Comparison of ENCODE assay signal across 8 mouse cellular contexts in the genomic region with DNA sequence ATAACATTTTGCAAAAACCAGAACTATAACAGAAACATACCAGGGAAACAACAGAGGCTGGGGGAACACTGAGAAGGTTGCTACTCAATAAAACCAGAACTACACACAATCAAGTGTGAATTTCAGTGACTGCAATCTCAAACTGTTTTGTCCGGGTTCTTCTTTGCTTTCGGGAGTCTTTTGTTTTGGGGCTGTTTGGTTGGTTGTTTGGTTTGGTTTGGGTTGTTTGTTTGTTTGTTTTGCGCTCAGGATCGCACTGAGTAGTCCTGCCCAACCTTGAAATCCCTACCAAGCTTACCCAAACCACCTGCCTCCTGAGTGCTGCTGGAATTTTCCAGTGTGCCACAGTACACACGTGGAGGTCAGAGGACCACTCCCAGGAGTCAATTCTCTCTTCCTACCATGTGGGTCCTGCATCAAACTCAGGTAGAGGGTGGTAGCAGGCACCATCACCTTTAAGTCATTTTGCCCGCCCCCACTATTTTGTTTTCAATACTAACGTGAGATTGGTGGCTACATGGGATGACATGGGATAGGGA. TPM values are rescaled to one million over a fixed set of nuclear protein-coding genes. Genes with fewer than 3 reads are reported as not detected.
DNase-seq lines count a peak whose midpoint lies in the region; ATAC-seq lines count a peak whose summit lies in the region.

No protein-coding gene starts in this region.

- peak overlapping the region; percentile 58 for H3K9ac ChIP-seq in lung, embryonic 16.5 days (ENCODE audit: low read length)
- 0 out of 2 replicates have a peak overlapping the region, but pooled peaks have one; percentile 4 for H3K9ac ChIP-seq in forebrain, embryonic 12.5 days
- peak overlapping the region; percentile 28; the same call in 1 of the 2 replicates for H3K9ac ChIP-seq in neural tube, embryonic 15.5 days (replicated peaks)

- H3K27me3 ChIP-seq in lung, embryonic 16.5 days (ENCODE audit: control insufficient read depth, insufficient read depth, low read depth, low read length), result no peaks in the 10 kb centered on the region
- H3K27me3 ChIP-seq in forebrain, embryonic 12.5 days, result no peaks in the 10 kb centered on the region
- H3K27me3 ChIP-seq in limb, embryonic 10.5 days (ENCODE audit: low read depth, poor library complexity, severe bottlenecking), result no peaks in the 10 kb centered on the region
- no peaks in the 10 kb centered on the region for H3K27me3 ChIP-seq in neural tube, embryonic 15.5 days (replicated peaks)

- H3K4me1 ChIP-seq in lung, embryonic 16.5 days (replicated peaks; ENCODE audit: control insufficient read depth, insufficient read depth, low read length), result peaks cover 5% of the 10 kb centered on the region
- peaks cover 9% of the 10 kb centered on the region; the same call in 1 of the 2 replicates for H3K4me1 ChIP-seq in forebrain, embryonic 12.5 days
- peaks cover 10% of the 10 kb centered on the region; the same call in 1 of the 2 replicates for H3K4me1 ChIP-seq in limb, embryonic 10.5 days
- H3K4me1 ChIP-seq in neural tube, embryonic 15.5 days, result peaks cover 22% of the 10 kb centered on the region

- no peaks in the 10 kb centered on the region for H3K9me3 ChIP-seq in lung, embryonic 16.5 days (ENCODE audit: control insufficient read depth, low read length)
- no peaks in the 10 kb centered on the region for H3K9me3 ChIP-seq in forebrain, embryonic 12.5 days
- no peaks in the 10 kb centered on the region for H3K9me3 ChIP-seq in limb, embryonic 10.5 days (replicated peaks)
- no peaks in the 10 kb centered on the region for H3K9me3 ChIP-seq in neural tube, embryonic 15.5 days (replicated peaks)

- H3K36me3 ChIP-seq in lung, embryonic 16.5 days (ENCODE audit: control insufficient read depth, insufficient read depth, low read length), result peaks cover 13% of the 10 kb centered on the region
- H3K36me3 ChIP-seq in forebrain, embryonic 12.5 days (replicated peaks), result peaks cover 25% of the 10 kb centered on the region
- H3K36me3 ChIP-seq in limb, embryonic 10.5 days, result peaks cover 42% of the 10 kb centered on the region
- peaks cover 22% of the 10 kb centered on the region for H3K36me3 ChIP-seq in neural tube, embryonic 15.5 days

- peak overlapping the region; percentile 39; the same call in 1 of the 2 replicates for H3K4me2 ChIP-seq in lung, embryonic 16.5 days (ENCODE audit: low read depth, low read length)
- peak overlapping the region; percentile 58 for H3K4me2 ChIP-seq in forebrain, embryonic 12.5 days
- H3K4me2 ChIP-seq in neural tube, embryonic 15.5 days, result peak overlapping the region; percentile 55

- ATAC-seq in lung, embryonic 16.5 days (ENCODE audit: low read depth), result 0 out of 2 replicates have a peak, but pooled peaks have one; percentile 5
- 0 out of 2 replicates have a peak, but pooled peaks have one; percentile 13 for ATAC-seq in forebrain, embryonic 12.5 days (ENCODE audit: low FRiP score)
- peak; percentile 24; the same call in 1 of the 2 replicates for ATAC-seq in neural tube, embryonic 15.5 days (ENCODE audit: low FRiP score)
- ATAC-seq in activated CD4-positive, CD25-positive, alpha-beta regulatory T cell, adult 4 months, result no peak

- no peak overlapping the region for H3K27ac ChIP-seq in lung, embryonic 16.5 days (ENCODE audit: low read length)
- H3K27ac ChIP-seq in forebrain, embryonic 12.5 days, result no peak overlapping the region
- peak overlapping the region; percentile 68 for H3K27ac ChIP-seq in limb, embryonic 10.5 days
- H3K27ac ChIP-seq in neural tube, embryonic 15.5 days (replicated peaks), result peak overlapping the region; percentile 60

- 29% methylated on average over 7 of the region's 7 CpGs for WGBS in lung, embryonic 16.5 days
- WGBS in forebrain, embryonic 12.5 days, result 53% methylated on average over 7 of the region's 7 CpGs
- WGBS in limb, embryonic 10.5 days, result 51% methylated on average over 7 of the region's 7 CpGs
- WGBS in neural tube, embryonic 15.5 days, result 49% methylated on average over 7 of the region's 7 CpGs

- H3K4me3 ChIP-seq in lung, embryonic 16.5 days (ENCODE audit: low read length), result peak overlapping the region; percentile 51
- H3K4me3 ChIP-seq in forebrain, embryonic 12.5 days (replicated peaks), result peak overlapping the region; percentile 46
- peak overlapping the region; percentile 51; the same call in 1 of the 2 replicates for H3K4me3 ChIP-seq in limb, embryonic 10.5 days
- H3K4me3 ChIP-seq in neural tube, embryonic 15.5 days (replicated peaks), result peak overlapping the region; percentile 51

- no peak for DNase-seq in lung, adult 18-20 months
- DNase-seq in limb, embryonic 10.5 days (ENCODE audit: low spot score), result no peak
- no peak for DNase-seq in adrenal gland, adult (ENCODE audit: inconsistent age in 2 of 2, low spot score in 1 of 2)
- DNase-seq in urinary bladder, postnatal 14 days (ENCODE audit: low spot score), result no peak

RNA-seq across cellular contexts. Expression of a gene that starts 0.7 kb away (rescaled TPM):
- polyA plus RNA-seq in lung, embryonic 16.5 days (2015; fragmentation: Nextera tagmentation; extraction: Ambion mirVana), result 20.5 and 23.2 TPM in 2 replicates
- polyA plus RNA-seq in forebrain, embryonic 12.5 days (2016; fragmentation: Nextera tagmentation; extraction: Ambion mirVana), result 27.6 and 30.7 TPM in 2 replicates
- polyA plus RNA-seq in limb, embryonic 10.5 days (2016; fragmentation: Nextera tagmentation; extraction: Ambion mirVana), result 29.4 and 34.3 TPM in 2 replicates
- 22.4 and 26.3 TPM in 2 replicates for polyA plus RNA-seq in neural tube, embryonic 15.5 days (2015; fragmentation: Nextera tagmentation; extraction: Ambion mirVana)
- 1 to 10 TPM in 1 of 2 experiments, under 1 TPM in 1; 0.20 to 1.9 TPM for polyA plus RNA-seq in activated CD4-positive, CD25-positive, alpha-beta regulatory T cell, adult 4 months (2017; shearing (Covaris generic))

RNA-seq across cellular contexts. Expression of a gene that starts 17.3 kb away (rescaled TPM):
- 13.2 and 15.5 TPM in 2 replicates for polyA plus RNA-seq in lung, embryonic 16.5 days (2015; fragmentation: Nextera tagmentation; extraction: Ambion mirVana)
- polyA plus RNA-seq in forebrain, embryonic 12.5 days (2016; fragmentation: Nextera tagmentation; extraction: Ambion mirVana), result 20.9 and 22.6 TPM in 2 replicates
- 41.4 and 48.5 TPM in 2 replicates for polyA plus RNA-seq in limb, embryonic 10.5 days (2016; fragmentation: Nextera tagmentation; extraction: Ambion mirVana)
- 8.6 and 12.3 TPM in 2 replicates for polyA plus RNA-seq in neural tube, embryonic 15.5 days (2015; fragmentation: Nextera tagmentation; extraction: Ambion mirVana)
- polyA plus RNA-seq in activated CD4-positive, CD25-positive, alpha-beta regulatory T cell, adult 4 months (2017; shearing (Covaris generic)), result 1 to 10 TPM; 4.1 to 6.2 TPM

RNA-seq across cellular contexts. Expression of a gene that starts 52.2 kb away (rescaled TPM):
- polyA plus RNA-seq in lung, embryonic 16.5 days (2015; fragmentation: Nextera tagmentation; extraction: Ambion mirVana), result 21.3 and 23.7 TPM in 2 replicates
- 22.0 and 26.6 TPM in 2 replicates for polyA plus RNA-seq in forebrain, embryonic 12.5 days (2016; fragmentation: Nextera tagmentation; extraction: Ambion mirVana)
- 27.0 and 30.7 TPM in 2 replicates for polyA plus RNA-seq in limb, embryonic 10.5 days (2016; fragmentation: Nextera tagmentation; extraction: Ambion mirVana)
- polyA plus RNA-seq in neural tube, embryonic 15.5 days (2015; fragmentation: Nextera tagmentation; extraction: Ambion mirVana), result 17.2 and 18.7 TPM in 2 replicates
- under 1 TPM in 1 of 2 experiments, not detected in 1; 0.71 TPM for polyA plus RNA-seq in activated CD4-positive, CD25-positive, alpha-beta regulatory T cell, adult 4 months (2017; shearing (Covaris generic))

Comparison
In these comparisons a context has a peak if more than half of its experiments do, and no peak if none do; other contexts are left out.
1. H3K27ac ChIP-seq: peak in limb, embryonic 10.5 days (single experiment) and neural tube, embryonic 15.5 days (single experiment); none in lung, embryonic 16.5 days (single experiment) and forebrain, embryonic 12.5 days (single experiment).
2. H3K9ac ChIP-seq: peak in every context shown above with its lines; median percentile 58 in lung, embryonic 16.5 days; 28 in neural tube, embryonic 15.5 days; 4 in forebrain, embryonic 12.5 days.
3. RNA of a gene that starts 52.2 kb away (polyA plus RNA-seq): 27.0 to 30.7 TPM in limb, embryonic 10.5 days, 21.3 to 23.7 TPM in lung, embryonic 16.5 days, 22.0 to 26.6 TPM in forebrain, embryonic 12.5 days and 17.2 to 18.7 TPM in neural tube, embryonic 15.5 days; 0.71 TPM in activated CD4-positive, CD25-positive, alpha-beta regulatory T cell, adult 4 months; every median in the first group is over 10 times any median in the second.
4. Peak in every context shown above with its lines, with median percentiles within 50 percentile points of each other: H3K4me2 ChIP-seq and H3K4me3 ChIP-seq.